ENCODE assay signal across 7 mouse cellular contexts in the genomic region with DNA sequence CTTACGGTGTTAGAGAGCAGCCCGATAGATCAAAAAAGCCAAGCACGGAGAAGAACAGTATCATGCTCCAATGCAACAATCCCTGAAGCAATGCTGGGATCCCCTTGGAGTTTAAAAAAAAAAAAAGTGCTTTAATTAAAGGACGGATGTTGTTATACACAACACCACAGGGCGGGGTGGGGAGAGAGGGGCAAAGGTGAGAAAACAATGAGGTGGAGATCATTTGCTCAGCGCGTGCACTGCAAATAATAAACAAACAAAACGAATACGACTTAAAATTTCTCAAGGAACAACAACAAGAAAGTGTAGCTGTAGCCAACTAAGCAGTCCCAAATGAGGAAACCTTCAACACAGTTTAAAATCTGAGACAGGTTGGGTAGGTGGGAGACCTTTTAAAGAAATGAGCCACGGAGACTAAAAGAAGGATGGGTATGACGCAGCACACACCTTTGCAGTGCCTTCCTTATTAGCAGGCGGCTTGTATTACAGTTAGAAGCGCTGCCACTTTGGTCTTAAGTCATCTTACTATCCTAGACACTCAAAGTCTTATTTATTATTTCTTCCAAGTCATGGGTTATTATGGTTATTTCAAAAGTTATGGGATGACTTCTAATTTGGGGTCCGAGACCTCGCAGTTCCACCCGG. TPM values are rescaled to one million over a fixed set of nuclear protein-coding genes. Genes with fewer than 3 reads are reported as not detected.
DNase-seq lines count a peak whose midpoint lies in the region; ATAC-seq and TF ChIP-seq lines count a peak whose summit lies in the region.

No protein-coding gene starts in this region.

- WGBS in forebrain, embryonic 10.5 days: 14% methylated on average over 16 of the region's 16 CpGs
- WGBS in limb, embryonic 11.5 days: 10% methylated on average over 16 of the region's 16 CpGs
- 6% methylated on average over 16 of the region's 16 CpGs for WGBS in small intestine, adult 2 months

- no peak for ATAC-seq in limb, embryonic 11.5 days (ENCODE audit: insufficient number of reproducible peaks, low FRiP score, low TSS enrichment, low read depth)

- H3K4me2 ChIP-seq in limb, embryonic 11.5 days (ENCODE audit: low read depth, severe bottlenecking): peak overlapping the region; percentile 67

- peak overlapping the region; percentile 89 for H3K27ac ChIP-seq in forebrain, embryonic 10.5 days
- no peak overlapping the region; the same call in 1 of the 2 replicates for H3K27ac ChIP-seq in limb, embryonic 11.5 days (replicated peaks; ENCODE audit: low read depth, low read length)
- H3K27ac ChIP-seq in small intestine, adult 2 months (ENCODE audit: insufficient read depth, low read depth, low read length): peak overlapping the region; percentile 91

- H3K4me3 ChIP-seq in forebrain, embryonic 10.5 days: peak overlapping the region; percentile 80
- H3K4me3 ChIP-seq in limb, embryonic 11.5 days (ENCODE audit: low read depth, low read length): peak overlapping the region; percentile 99
- peak overlapping the region; percentile 83 for H3K4me3 ChIP-seq in small intestine, adult 2 months (ENCODE audit: low read depth, low read length)

- no peak for TF ChIP-seq POLR2A in small intestine, adult 2 months (IDR thresholded peaks at IDR 0.05; ENCODE audit: low read depth, low read length)

- TF ChIP-seq CTCF in small intestine, adult 2 months (IDR thresholded peaks at IDR 0.05; ENCODE audit: extremely low read depth, insufficient read length, insufficient replicate concordance, low read depth, low read length): no peak

- no peaks in the 10 kb centered on the region for H3K9me3 ChIP-seq in forebrain, embryonic 10.5 days
- H3K9me3 ChIP-seq in limb, embryonic 11.5 days (ENCODE audit: control insufficient read depth, low read length): no peaks in the 10 kb centered on the region

- H3K27me3 ChIP-seq in forebrain, embryonic 10.5 days (ENCODE audit: poor library complexity, severe bottlenecking): no peaks in the 10 kb centered on the region
- H3K27me3 ChIP-seq in limb, embryonic 11.5 days (ENCODE audit: control insufficient read depth, insufficient read depth, low read length): no peaks in the 10 kb centered on the region
- H3K27me3 ChIP-seq in small intestine, adult 2 months (ENCODE audit: control insufficient read depth, insufficient read depth, low read length): no peaks in the 10 kb centered on the region

- peaks cover 20% of the 10 kb centered on the region for H3K4me1 ChIP-seq in forebrain, embryonic 10.5 days
- peaks cover 5% of the 10 kb centered on the region for H3K4me1 ChIP-seq in limb, embryonic 11.5 days (ENCODE audit: control insufficient read depth, insufficient read depth, low read length)
- no peaks in the 10 kb centered on the region; the same call in 1 of the 2 replicates for H3K4me1 ChIP-seq in small intestine, adult 2 months (ENCODE audit: control insufficient read depth, insufficient read depth, insufficient read length, low read length)

- H3K9ac ChIP-seq in limb, embryonic 11.5 days (ENCODE audit: low read length): peak overlapping the region; percentile 85

- peaks cover 40% of the 10 kb centered on the region for H3K36me3 ChIP-seq in forebrain, embryonic 10.5 days (replicated peaks)
- H3K36me3 ChIP-seq in limb, embryonic 11.5 days (ENCODE audit: control insufficient read depth, insufficient read depth, low read length): no peaks in the 10 kb centered on the region
- H3K36me3 ChIP-seq in small intestine, adult 2 months (ENCODE audit: control insufficient read depth, insufficient read depth, low read length): peaks cover 22% of the 10 kb centered on the region

- DNase-seq in 3T3-L1 (ENCODE audit: low read depth, low spot score): peak; percentile 37
- DNase-seq in CD4-positive helper T cell, adult 2 months (ENCODE audit: low read depth, low spot score): peak; percentile 29
- no peak for DNase-seq in forebrain, embryonic 10.5 days (ENCODE audit: extremely low spot score, low spot score)
- DNase-seq in limb, embryonic 11.5 days (ENCODE audit: low spot score): peak; percentile 22
- DNase-seq in adrenal gland, postnatal 14 days: no peak
- no peak for DNase-seq in cerebellum, postnatal 25 days

RNA-seq across cellular contexts. Expression of gene Adprm, which starts 0.6 kb away (rescaled TPM):
- polyA plus RNA-seq in forebrain, embryonic 10.5 days (2016; fragmentation: Nextera tagmentation; extraction: Ambion mirVana): 28.5 TPM in 2 replicates
- 33.2 and 35.3 TPM in 2 replicates for polyA plus RNA-seq in limb, embryonic 11.5 days (2014; fragmentation: Nextera tagmentation; extraction: Ambion mirVana)
- polyA plus RNA-seq in small intestine, adult 2 months (2012; rRNA removed): 5.2 and 18.2 TPM in 2 replicates
- total RNA-seq in adrenal gland, postnatal 14 days (2021): 18.6 and 20.5 TPM in 2 replicates

RNA-seq across cellular contexts. Expression of gene Sco1, which starts 0.7 kb away (rescaled TPM):
- polyA plus RNA-seq in forebrain, embryonic 10.5 days (2016; fragmentation: Nextera tagmentation; extraction: Ambion mirVana): 21.1 and 22.9 TPM in 2 replicates
- polyA plus RNA-seq in limb, embryonic 11.5 days (2014; fragmentation: Nextera tagmentation; extraction: Ambion mirVana): 21.7 and 23.2 TPM in 2 replicates
- polyA plus RNA-seq in small intestine, adult 2 months (2012; rRNA removed): 5.6 and 10.7 TPM in 2 replicates
- total RNA-seq in adrenal gland, postnatal 14 days (2021): 21.4 and 24.3 TPM in 2 replicates

RNA-seq across cellular contexts. Expression of gene Myh3, which starts 26.3 kb away (rescaled TPM):
- polyA plus RNA-seq in forebrain, embryonic 10.5 days (2016; fragmentation: Nextera tagmentation; extraction: Ambion mirVana): 0.28 and 0.37 TPM in 2 replicates
- polyA plus RNA-seq in limb, embryonic 11.5 days (2014; fragmentation: Nextera tagmentation; extraction: Ambion mirVana): 4.4 and 4.7 TPM in 2 replicates
- 0.01 and 0.06 TPM in 2 replicates for polyA plus RNA-seq in small intestine, adult 2 months (2012; rRNA removed)
- total RNA-seq in adrenal gland, postnatal 14 days (2021): 0.07 TPM in 1 of 2 replicates, not detected in the other

RNA-seq across cellular contexts. Expression of gene Tmem220, which starts 26.8 kb away (rescaled TPM):
- polyA plus RNA-seq in forebrain, embryonic 10.5 days (2016; fragmentation: Nextera tagmentation; extraction: Ambion mirVana): 0.63 and 0.86 TPM in 2 replicates
- polyA plus RNA-seq in limb, embryonic 11.5 days (2014; fragmentation: Nextera tagmentation; extraction: Ambion mirVana): 0.92 and 1.3 TPM in 2 replicates
- polyA plus RNA-seq in small intestine, adult 2 months (2012; rRNA removed): 2.7 and 3.6 TPM in 2 replicates
- total RNA-seq in adrenal gland, postnatal 14 days (2021): 5.6 and 6.0 TPM in 2 replicates

Comparison
In these comparisons a context has a peak if more than half of its experiments do, and no peak if none do; other contexts are left out.
1. DNase-seq: peak in 3T3-L1 (single experiment), CD4-positive helper T cell, adult 2 months (single experiment) and limb, embryonic 11.5 days (single experiment); none in forebrain, embryonic 10.5 days (single experiment), adrenal gland, postnatal 14 days (single experiment) and cerebellum, postnatal 25 days (0 of 2).
2. Peak in every context shown above with its lines, with median percentiles within 50 percentile points of each other: H3K4me3 ChIP-seq.